Comparison of ENCODE assay signal across 9 mouse cellular contexts in genomic region chr7:113609027-113609705, GRCm38 (mm10).
DNase-seq lines count a peak whose midpoint lies in the region; ATAC-seq and TF ChIP-seq lines count a peak whose summit lies in the region.
"Had no signal": no experiment of that assay in that cellular context is flagged by ENCODE, and none has a peak within 500 bp of the region (broad histone marks: within the 10 kb centered on the region; RNA-seq: fewer than 3 reads in every experiment).

No protein-coding gene starts in this region.

- no peak overlapping the region for H3K27ac ChIP-seq in gastrocnemius, adult 2 months
- H3K27ac ChIP-seq in neural tube, embryonic 11.5 days (ENCODE audit: low read depth, low read length) = no peak overlapping the region
- H3K27ac ChIP-seq: limb, embryonic 13.5 days had no signal

- ATAC-seq in neural tube, embryonic 11.5 days (ENCODE audit: insufficient read depth, low FRiP score, low TSS enrichment) = no peak

- 24% methylated on average over 8 of the region's 8 CpGs for WGBS in neural tube, embryonic 11.5 days

- no peak overlapping the region for H3K9ac ChIP-seq in neural tube, embryonic 11.5 days (ENCODE audit: low read length)
- H3K9ac ChIP-seq: limb, embryonic 13.5 days had no signal

- no peaks in the 10 kb centered on the region for H3K36me3 ChIP-seq in neural tube, embryonic 11.5 days (ENCODE audit: control insufficient read depth, insufficient read depth, low read length)
- H3K36me3 ChIP-seq: limb, embryonic 13.5 days had no signal

- intact Hi-C loops in gastrocnemius, adult 2 months (cut with DNase I) = no loop called here
- intact Hi-C loops in gastrocnemius, postnatal 36 days (cut with DNase I) = loop anchor here (10.0 kb wide), 1 partner anchor 146 kb away; no protein-coding TSS in a partner anchor
- intact Hi-C loops in left cerebral cortex, postnatal 25 days (cut with DNase I) = loop anchor here (2.0 to 5.0 kb wide), 3 partner anchors 128 to 412 kb away; no protein-coding TSS in a partner anchor

- TF ChIP-seq CTCF in gastrocnemius, adult 2 months (IDR thresholded peaks at IDR 0.05) = peak; percentile 59

- no peak overlapping the region for H3K4me2 ChIP-seq in neural tube, embryonic 11.5 days (ENCODE audit: low read depth)
- H3K4me2 ChIP-seq: limb, embryonic 13.5 days had no signal

- no peaks in the 10 kb centered on the region for H3K27me3 ChIP-seq in neural tube, embryonic 11.5 days (ENCODE audit: control insufficient read depth, insufficient read depth, low read length)

- no peaks in the 10 kb centered on the region for H3K9me3 ChIP-seq in neural tube, embryonic 11.5 days (ENCODE audit: control insufficient read depth, low read length)

- no peaks in the 10 kb centered on the region for H3K4me1 ChIP-seq in neural tube, embryonic 11.5 days (ENCODE audit: control insufficient read depth, insufficient read depth, low read length)
- H3K4me1 ChIP-seq: limb, embryonic 13.5 days had no signal

- no peak for DNase-seq in gastrocnemius, adult 2 months
- DNase-seq in gastrocnemius, postnatal 36 days = no peak
- DNase-seq in cerebellum, adult 18-20 months = peak; percentile 69 to 73
- DNase-seq in forelimb bud, embryonic 11.5 days (ENCODE audit: low read depth, low spot score) = peak; percentile 75
- DNase-seq in kidney, adult 8-10 months = peak; percentile 58 to 64
- DNase-seq in left cerebral cortex, postnatal 25 days (ENCODE audit: low spot score in 2 of 2) = peak; percentile 75 to 80
- peak; percentile 61 for DNase-seq in neural tube, embryonic 11.5 days (ENCODE audit: low spot score)
- DNase-seq in thymus, postnatal 4 days = peak; percentile 37

- no peak overlapping the region for H3K4me3 ChIP-seq in gastrocnemius, adult 2 months
- no peak overlapping the region for H3K4me3 ChIP-seq in neural tube, embryonic 11.5 days (ENCODE audit: low read depth, low read length)
- H3K4me3 ChIP-seq: limb, embryonic 13.5 days had no signal

Comparison
In these comparisons a context has a peak if more than half of its experiments do, and no peak if none do; other contexts are left out.
1. DNase-seq: peak in cerebellum, adult 18-20 months (2 of 2), forelimb bud, embryonic 11.5 days (single experiment), kidney, adult 8-10 months (2 of 2), left cerebral cortex, postnatal 25 days (2 of 2), neural tube, embryonic 11.5 days (single experiment) and thymus, postnatal 4 days (single experiment); none in gastrocnemius, adult 2 months (single experiment) and gastrocnemius, postnatal 36 days (0 of 2).